Mouse (Mus musculus): ENCODE measurements around the gene Hikeshi. TPM values are rescaled to one million over a fixed set of nuclear protein-coding genes. Genes with fewer than 3 reads are reported as not detected.

Gene Hikeshi
- polyA plus RNA-seq, 1 experiment from 2014 or later, result 158 TPM

GRCm38 (mm10) chr7:89963135-89963534 is 22.1 kb upstream of the Hikeshi start:
- Histone ChIP-seq H3K4me2 (replicated peaks) (no peak overlapping the region), H3K36me3 (peaks cover 46% of the 10 kb centered on the region), H3K9ac (replicated peaks) (no peak overlapping the region), H3K4me1 (no peaks in the 10 kb centered on the region), H3K27ac (replicated peaks) (no peak overlapping the region), H3K9me3 (no peaks in the 10 kb centered on the region), H3K27me3 (no peaks in the 10 kb centered on the region), H3K4me3 (no peak overlapping the region)
- no peak for ATAC-seq (replicated peaks)

- H3K27me3 ChIP-seq, result no peaks in the 10 kb centered on the region
- ATAC-seq (replicated peaks), result no peak
- no peak overlapping the region for H3K4me3 ChIP-seq
- no peak overlapping the region for H3K4me2 ChIP-seq (replicated peaks)
- peaks cover 36% of the 10 kb centered on the region for H3K36me3 ChIP-seq
- no peak overlapping the region for H3K9ac ChIP-seq (replicated peaks)
- no peak overlapping the region for H3K27ac ChIP-seq (replicated peaks)
- no peaks in the 10 kb centered on the region for H3K9me3 ChIP-seq
- no peaks in the 10 kb centered on the region for H3K4me1 ChIP-seq
- WGBS, result 38% methylated on average over 5 of the region's 5 CpGs
Observed at GRCm38 (mm10) chr7:89957300-89957699, 16.3 kb upstream of the Hikeshi start.

DNA sequence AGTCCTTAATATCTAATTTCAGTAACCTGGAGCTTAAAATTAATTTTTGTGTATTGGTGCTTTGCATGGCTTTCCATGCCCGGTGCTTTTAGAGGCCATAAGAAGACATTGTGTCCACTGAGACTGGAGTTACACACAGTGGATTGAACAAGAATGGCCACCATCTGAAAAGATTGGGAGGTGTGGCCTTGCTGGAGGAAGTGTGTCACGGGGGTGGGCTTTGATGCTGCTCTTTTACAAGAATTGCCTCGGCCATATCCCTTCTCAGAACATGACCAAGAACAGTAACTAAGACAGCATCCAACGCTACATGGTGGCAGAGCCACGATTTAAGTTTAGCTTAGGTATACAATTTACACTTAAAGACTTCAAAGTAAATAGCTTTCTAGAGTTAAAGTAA is 13.3 kb upstream of the Hikeshi start:
- no peak for ATAC-seq (replicated peaks)
- Histone ChIP-seq H3K36me3 (peaks cover 16% of the 10 kb centered on the region), H3K9me3 (no peaks in the 10 kb centered on the region), H3K4me2 (replicated peaks) (no peak overlapping the region), H3K4me3 (no peak overlapping the region), H3K4me1 (no peaks in the 10 kb centered on the region), H3K27me3 (no peaks in the 10 kb centered on the region), H3K9ac (replicated peaks) (no peak overlapping the region), H3K27ac (replicated peaks) (no peak overlapping the region)
- WGBS, result 88% methylated on average over 5 of the region's 5 CpGs

DNA sequence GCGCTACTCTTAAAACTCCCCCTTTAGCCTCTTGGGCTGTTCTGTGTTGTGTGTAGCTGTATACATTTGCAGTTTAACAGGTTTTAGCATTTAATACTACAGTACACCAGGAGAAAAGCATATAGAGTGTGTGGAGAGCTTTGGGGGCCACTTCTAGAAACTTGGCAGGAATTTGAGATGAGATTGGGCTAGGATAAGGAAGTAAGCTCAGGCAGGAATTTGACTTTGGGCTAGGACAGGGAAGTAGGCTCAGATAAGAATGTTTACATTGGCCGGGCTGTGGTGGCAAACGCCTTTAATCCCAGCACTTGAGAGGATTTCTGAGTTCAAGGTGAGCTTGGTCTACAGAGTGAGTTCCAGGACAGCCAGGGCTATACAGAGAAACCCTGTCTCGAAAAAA is 8.4 kb upstream of the Hikeshi start:
- no peak overlapping the region for H3K27ac ChIP-seq (replicated peaks)
- H3K27me3 ChIP-seq, result no peaks in the 10 kb centered on the region
- ATAC-seq (replicated peaks), result no peak
- H3K4me2 ChIP-seq (replicated peaks), result no peak overlapping the region
- H3K36me3 ChIP-seq, result 0 out of 2 replicates have a peak, but pooled peaks cover 4% of the 10 kb centered on the region
- H3K9ac ChIP-seq (replicated peaks), result no peak overlapping the region
- no peaks in the 10 kb centered on the region for H3K9me3 ChIP-seq
- H3K4me1 ChIP-seq, result no peaks in the 10 kb centered on the region
- 83% methylated on average over 4 of the region's 4 CpGs for WGBS
- H3K4me3 ChIP-seq, result no peak overlapping the region

DNA sequence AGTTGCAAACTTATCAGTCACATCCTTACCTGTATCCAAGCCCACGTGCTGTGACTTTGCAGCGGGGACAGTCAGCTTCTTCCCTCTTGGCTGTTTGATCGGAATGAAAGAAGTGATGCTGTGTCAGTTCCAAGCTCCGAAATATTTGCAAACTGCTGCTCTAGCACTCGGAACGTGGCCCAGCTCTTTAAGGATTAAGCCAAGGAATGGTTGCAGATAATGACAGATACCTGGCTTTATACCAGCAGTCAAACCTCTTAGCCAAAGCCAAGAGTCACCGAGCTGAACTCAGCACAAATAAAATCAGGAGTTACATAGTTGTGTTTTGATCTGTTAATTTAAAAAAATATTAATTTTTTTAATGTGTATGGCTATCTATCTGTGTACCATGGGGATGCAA is 7.0 kb upstream of the Hikeshi start:
- ATAC-seq (replicated peaks), result no peak
- H3K36me3 ChIP-seq, result no peaks in the 10 kb centered on the region
- H3K9me3 ChIP-seq, result no peaks in the 10 kb centered on the region
- no peak overlapping the region for H3K4me3 ChIP-seq
- no peak overlapping the region for H3K27ac ChIP-seq (replicated peaks)
- no peak overlapping the region for H3K4me2 ChIP-seq (replicated peaks)
- 73% methylated on average over 7 of the region's 7 CpGs for WGBS
- no peak overlapping the region for H3K9ac ChIP-seq (replicated peaks)
- no peaks in the 10 kb centered on the region for H3K4me1 ChIP-seq
- H3K27me3 ChIP-seq, result no peaks in the 10 kb centered on the region

DNA sequence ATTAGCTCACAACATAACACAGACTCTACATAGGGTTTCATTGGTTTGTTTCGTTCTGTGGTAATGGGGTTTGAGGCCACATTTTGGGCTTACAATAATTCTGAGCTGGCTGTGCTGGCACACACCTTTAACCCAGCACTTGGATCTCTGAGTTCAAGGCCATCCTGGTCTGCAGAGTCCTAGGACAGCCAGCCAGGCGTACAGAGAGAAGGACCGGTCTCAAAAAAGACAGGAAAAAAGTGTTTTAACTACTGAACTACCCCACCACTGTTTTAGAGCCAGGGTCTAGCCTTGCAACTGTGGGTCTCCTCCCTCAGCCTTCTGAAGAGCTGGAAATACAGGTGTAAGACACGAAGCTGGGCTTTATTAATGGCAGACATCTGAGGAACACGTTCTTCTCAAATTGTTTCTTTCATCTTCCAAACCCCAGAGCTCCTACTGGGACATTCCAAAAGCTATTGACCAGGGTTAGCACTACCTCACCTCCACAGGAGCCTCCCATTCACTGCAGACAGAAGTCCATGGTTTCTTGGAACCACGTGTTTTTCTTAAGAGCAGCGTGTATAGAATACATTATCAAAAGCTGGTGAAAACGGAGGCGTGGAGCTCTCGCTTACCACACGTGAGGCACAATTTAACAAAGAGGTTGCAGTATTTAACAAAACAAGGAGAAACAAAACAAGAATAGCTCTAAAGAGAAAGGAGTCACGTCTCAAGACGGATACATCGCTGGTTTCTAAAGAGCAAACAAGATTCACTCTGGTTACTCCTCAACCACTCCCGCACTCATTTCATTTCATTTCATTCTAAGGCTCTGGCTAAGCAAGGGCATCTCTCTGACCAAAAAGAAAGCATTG is 1.3 kb downstream of the Hikeshi start:
- Histone ChIP-seq H3K9me3 (no peaks in the 10 kb centered on the region), H3K9ac (replicated peaks) (peak overlapping the region; percentile 76), H3K27ac (replicated peaks) (no peak overlapping the region), H3K27me3 (no peaks in the 10 kb centered on the region), H3K36me3 (peaks cover 1% of the 10 kb centered on the region; the same call in 1 of the 2 replicates), H3K4me1 (peaks cover 12% of the 10 kb centered on the region), H3K4me2 (replicated peaks) (peak overlapping the region; percentile 54), H3K4me3 (peak overlapping the region; percentile 76)
- ATAC-seq (replicated peaks), result no peak
- 26% methylated on average over 15 of the region's 15 CpGs for WGBS

DNA sequence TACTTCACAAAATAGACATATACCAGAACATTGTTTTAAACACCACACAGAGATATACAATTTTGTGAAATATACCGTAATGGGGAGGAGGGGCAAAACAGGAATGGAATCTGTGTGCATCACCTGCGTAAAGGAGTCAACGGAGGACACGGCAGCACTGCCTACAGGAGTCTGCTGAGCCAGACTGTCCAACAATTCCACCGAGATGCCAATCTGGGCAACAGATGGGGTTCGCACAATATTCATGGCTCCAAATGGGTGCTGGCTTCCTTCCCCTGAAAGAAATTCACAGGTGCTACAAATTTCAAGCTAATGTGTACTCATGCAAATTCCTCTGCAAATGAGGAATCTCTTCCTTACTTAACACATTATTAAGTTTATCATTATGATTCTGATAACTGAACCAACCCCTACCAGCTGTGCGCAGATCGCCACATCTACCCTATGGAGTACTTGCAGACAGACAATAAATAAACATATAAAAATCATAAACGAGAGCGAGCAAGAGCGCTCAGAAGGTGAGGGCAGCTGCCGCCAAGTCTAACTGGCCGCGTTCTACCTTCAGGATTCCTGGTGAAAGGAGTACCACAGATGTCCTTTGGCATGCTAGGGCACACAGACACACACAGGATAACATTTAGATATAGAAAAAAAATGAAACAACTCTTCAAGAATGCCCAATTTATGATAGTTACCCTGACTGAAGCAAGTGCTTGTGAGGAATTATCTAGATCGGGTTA is 17.4 kb downstream of the Hikeshi start:
- no peak overlapping the region for H3K4me3 ChIP-seq
- H3K4me1 ChIP-seq, result no peaks in the 10 kb centered on the region
- H3K9me3 ChIP-seq, result no peaks in the 10 kb centered on the region
- no peak overlapping the region for H3K9ac ChIP-seq (replicated peaks)
- H3K27me3 ChIP-seq, result no peaks in the 10 kb centered on the region
- no peak overlapping the region for H3K27ac ChIP-seq (replicated peaks)
- no peak overlapping the region for H3K4me2 ChIP-seq (replicated peaks)
- H3K36me3 ChIP-seq, result peaks cover 21% of the 10 kb centered on the region
- WGBS, result 87% methylated on average over 15 of the region's 15 CpGs
- 0 out of 2 replicates have a peak, but pooled peaks have one; percentile 43 for ATAC-seq (replicated peaks)

- Histone ChIP-seq H3K4me3 (no peak overlapping the region), H3K4me1 (no peaks in the 10 kb centered on the region), H3K9me3 (no peaks in the 10 kb centered on the region), H3K4me2 (replicated peaks) (no peak overlapping the region), H3K9ac (replicated peaks) (no peak overlapping the region), H3K36me3 (peaks cover 23% of the 10 kb centered on the region), H3K27me3 (no peaks in the 10 kb centered on the region), H3K27ac (replicated peaks) (no peak overlapping the region)
- WGBS, result 90% methylated on average over 4 of the region's 4 CpGs
- ATAC-seq (replicated peaks), result no peak
Observed at GRCm38 (mm10) chr7:89917776-89918175, 23.2 kb downstream of the Hikeshi start.

GRCm38 (mm10) chr7:89916711-89917110 is 24.3 kb downstream of the Hikeshi start:
- no peaks in the 10 kb centered on the region for H3K27me3 ChIP-seq

GRCm38 (mm10) chr7:89913432-89914158 is 27.4 kb downstream of the Hikeshi start:
- 77% methylated on average over 3 of the region's 3 CpGs for WGBS
- H3K4me2 ChIP-seq (replicated peaks), result no peak overlapping the region
- H3K27ac ChIP-seq (replicated peaks), result no peak overlapping the region
- no peak overlapping the region for H3K4me3 ChIP-seq
- 0 out of 2 replicates have a peak, but pooled peaks have one; percentile 53 for ATAC-seq (replicated peaks)
- peaks cover 12% of the 10 kb centered on the region; the same call in 1 of the 2 replicates for H3K36me3 ChIP-seq
- no peaks in the 10 kb centered on the region for H3K4me1 ChIP-seq
- no peak overlapping the region for H3K9ac ChIP-seq (replicated peaks)
- H3K9me3 ChIP-seq, result no peaks in the 10 kb centered on the region
- H3K27me3 ChIP-seq, result no peaks in the 10 kb centered on the region

More at GRCm38 (mm10) chr7:89916711-89917110, 24.3 kb downstream of the Hikeshi start:
- Histone ChIP-seq H3K27ac (replicated peaks) (no peak overlapping the region), H3K36me3 (peaks cover 23% of the 10 kb centered on the region), H3K4me3 (no peak overlapping the region), H3K4me2 (replicated peaks) (no peak overlapping the region), H3K9ac (replicated peaks) (no peak overlapping the region), H3K9me3 (no peaks in the 10 kb centered on the region), H3K4me1 (no peaks in the 10 kb centered on the region)
- ATAC-seq (replicated peaks), result no peak
- 92% methylated on average over 5 of the region's 5 CpGs for WGBS

DNA sequence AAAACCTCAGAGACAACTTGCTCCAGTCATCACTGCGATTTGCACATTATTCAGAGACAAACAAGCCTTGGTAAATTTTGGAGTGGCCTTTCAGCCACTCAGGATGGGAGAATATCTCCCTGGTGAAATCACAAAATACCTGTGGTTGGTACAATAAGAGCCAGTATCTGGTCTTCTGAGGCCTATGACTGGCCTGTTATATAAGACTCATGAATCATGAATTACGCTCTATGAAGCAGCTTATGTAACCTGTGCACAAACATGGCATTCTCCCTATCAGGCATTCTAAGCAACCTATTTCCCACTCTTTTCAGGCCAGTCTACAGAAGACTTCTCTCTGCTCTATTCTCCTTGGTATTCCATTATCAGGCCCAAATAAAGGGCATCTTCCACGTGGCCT is 28.6 kb downstream of the Hikeshi start:
- H3K4me3 ChIP-seq, result no peak overlapping the region
- ATAC-seq (replicated peaks), result no peak
- no peaks in the 10 kb centered on the region for H3K9me3 ChIP-seq
- H3K4me1 ChIP-seq, result no peaks in the 10 kb centered on the region
- WGBS, result 95% methylated on average over 3 of the region's 3 CpGs
- H3K27me3 ChIP-seq, result no peaks in the 10 kb centered on the region
- H3K36me3 ChIP-seq, result peaks cover 7% of the 10 kb centered on the region; the same call in 1 of the 2 replicates
- no peak overlapping the region for H3K4me2 ChIP-seq (replicated peaks)
- H3K27ac ChIP-seq (replicated peaks), result no peak overlapping the region
- H3K9ac ChIP-seq (replicated peaks), result no peak overlapping the region

- no peaks in the 10 kb centered on the region for H3K9me3 ChIP-seq
- no peak for ATAC-seq (replicated peaks)
- 80% methylated on average over 4 of the region's 4 CpGs for WGBS
- H3K27ac ChIP-seq (replicated peaks), result no peak overlapping the region
- no peaks in the 10 kb centered on the region for H3K4me1 ChIP-seq
- no peaks in the 10 kb centered on the region for H3K27me3 ChIP-seq
- no peak overlapping the region for H3K9ac ChIP-seq (replicated peaks)
- H3K4me2 ChIP-seq (replicated peaks), result no peak overlapping the region
- no peaks in the 10 kb centered on the region for H3K36me3 ChIP-seq
- H3K4me3 ChIP-seq, result no peak overlapping the region
Observed at GRCm38 (mm10) chr7:89909711-89910110, 31.3 kb downstream of the Hikeshi start.
